Mouse (Mus musculus): ENCODE data around the gene Col15a1. TPM values are rescaled to one million over a fixed set of nuclear protein-coding genes. Genes with fewer than 3 reads are reported as not detected.

Gene Col15a1
- polyA plus RNA-seq, 1 experiment from 2014 or later = 28.6 TPM

DNA sequence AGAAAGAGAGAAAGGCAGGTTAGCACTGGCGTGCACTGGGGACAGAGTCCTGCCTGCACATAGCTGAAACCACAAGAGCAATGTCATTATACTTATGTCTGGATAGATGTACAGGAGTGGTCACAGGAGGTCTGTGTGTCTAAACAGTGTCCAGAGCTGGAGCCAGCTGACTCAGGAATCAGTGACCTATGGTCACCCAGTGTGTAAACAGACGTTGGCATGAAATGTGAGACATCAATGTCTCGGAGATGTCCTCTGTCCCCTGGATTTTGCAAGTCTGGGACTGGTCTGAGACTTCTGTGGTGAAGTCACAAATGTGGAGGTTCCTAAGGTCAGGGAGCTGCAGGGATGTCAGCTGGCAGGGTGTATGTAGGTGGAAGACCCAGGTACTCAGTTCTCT, 50.2 kb downstream of the Col15a1 start:
- no peak overlapping the region for H3K9ac ChIP-seq (ENCODE audit: low read length)
- WGBS = 55% methylated on average over 3 of the region's 3 CpGs
- no peak overlapping the region for H3K4me3 ChIP-seq (ENCODE audit: low read depth, low read length)
- H3K27ac ChIP-seq (replicated peaks) = no peak overlapping the region
- no peak for ATAC-seq (ENCODE audit: low FRiP score, low TSS enrichment)
- H3K4me1 ChIP-seq (replicated peaks; ENCODE audit: control insufficient read depth, insufficient read depth) = no peaks in the 10 kb centered on the region
- DNase-seq (ENCODE audit: low spot score) = no peak
- H3K9me3 ChIP-seq (ENCODE audit: control insufficient read depth, low read length) = no peaks in the 10 kb centered on the region
- H3K36me3 ChIP-seq (ENCODE audit: control insufficient read depth, insufficient read depth, low read length) = no peaks in the 10 kb centered on the region
- H3K4me2 ChIP-seq (replicated peaks; ENCODE audit: low read depth) = no peak overlapping the region
- TF ChIP-seq CTCF (IDR thresholded peaks at IDR 0.05; ENCODE audit: low read depth) = no peak
- no peak for TF ChIP-seq EP300 (optimal IDR thresholded peaks at IDR 0.05)
- H3K27me3 ChIP-seq (ENCODE audit: control insufficient read depth, insufficient read depth, low read length) = no peaks in the 10 kb centered on the region

DNA sequence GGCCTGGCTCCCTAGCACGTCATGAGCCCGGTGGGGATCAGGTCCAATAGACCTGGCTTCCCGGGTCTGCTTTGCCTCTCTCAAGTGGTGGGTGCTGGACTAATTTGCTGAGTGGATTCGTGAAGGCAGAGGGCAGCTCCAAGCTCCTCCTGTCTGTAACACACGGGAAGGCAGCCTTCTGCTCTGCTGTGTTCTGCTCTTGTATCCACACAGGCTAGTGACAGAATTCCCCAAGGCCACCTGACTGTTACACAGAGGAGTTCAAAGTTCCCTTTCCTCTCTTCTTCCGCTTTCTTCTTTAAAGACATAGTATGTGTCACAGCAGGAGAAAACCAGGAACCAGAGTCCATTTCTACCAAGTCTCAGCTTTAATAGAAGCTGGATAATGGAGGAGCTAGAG, 53.1 kb downstream of the Col15a1 start:
- Histone ChIP-seq H3K4me2 (replicated peaks; ENCODE audit: low read depth) (no peak overlapping the region), H3K27ac (replicated peaks) (no peak overlapping the region), H3K9ac (ENCODE audit: low read length) (no peak overlapping the region), H3K27me3 (ENCODE audit: control insufficient read depth, insufficient read depth, low read length) (no peaks in the 10 kb centered on the region), H3K9me3 (ENCODE audit: control insufficient read depth, low read length) (no peaks in the 10 kb centered on the region), H3K4me1 (replicated peaks; ENCODE audit: control insufficient read depth, insufficient read depth) (no peaks in the 10 kb centered on the region), H3K36me3 (ENCODE audit: control insufficient read depth, insufficient read depth, low read length) (no peaks in the 10 kb centered on the region), H3K4me3 (ENCODE audit: low read depth, low read length) (no peak overlapping the region)
- WGBS = 66% methylated on average over 6 of the region's 6 CpGs
- no peak for DNase-seq (ENCODE audit: low spot score)
- ATAC-seq (ENCODE audit: low FRiP score, low TSS enrichment) = no peak
- TF ChIP-seq EP300 (optimal IDR thresholded peaks at IDR 0.05) (no peak), CTCF (IDR thresholded peaks at IDR 0.05; ENCODE audit: low read depth) (peak; percentile 22; the same call in 1 of the 2 replicates)

DNA sequence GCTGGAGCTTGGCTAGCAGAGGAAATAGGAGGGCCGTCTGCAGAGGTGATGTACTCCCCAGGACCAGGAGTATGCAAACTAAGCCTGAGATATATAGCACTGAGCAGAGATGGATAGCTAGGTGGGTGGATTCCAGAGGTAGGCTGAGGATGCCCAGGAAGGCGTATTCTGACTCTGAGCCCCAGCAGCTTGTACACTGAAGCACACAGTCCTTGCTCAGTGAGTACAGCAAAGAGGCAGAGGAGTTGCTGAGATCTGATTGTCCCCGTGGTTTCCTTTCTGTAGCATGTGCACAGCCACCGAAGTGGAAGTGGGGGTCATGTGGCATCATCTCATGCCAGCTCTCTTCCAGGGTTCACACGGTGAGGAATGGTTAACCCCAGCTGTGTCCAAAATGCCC, 54.0 kb downstream of the Col15a1 start:
- ATAC-seq (ENCODE audit: low FRiP score, low TSS enrichment) (no peak), DNase-seq (ENCODE audit: low spot score) (no peak)
- no peak overlapping the region for H3K4me3 ChIP-seq (ENCODE audit: low read depth, low read length)
- no peak overlapping the region for H3K27ac ChIP-seq (replicated peaks)
- H3K4me1 ChIP-seq (replicated peaks; ENCODE audit: control insufficient read depth, insufficient read depth) = no peaks in the 10 kb centered on the region
- TF ChIP-seq CTCF (IDR thresholded peaks at IDR 0.05; ENCODE audit: low read depth) (no peak), EP300 (optimal IDR thresholded peaks at IDR 0.05) (no peak)
- H3K9me3 ChIP-seq (ENCODE audit: control insufficient read depth, low read length) = no peaks in the 10 kb centered on the region
- 67% methylated on average over 5 of the region's 5 CpGs for WGBS
- H3K4me2 ChIP-seq (replicated peaks; ENCODE audit: low read depth) = no peak overlapping the region
- no peaks in the 10 kb centered on the region for H3K36me3 ChIP-seq (ENCODE audit: control insufficient read depth, insufficient read depth, low read length)
- H3K9ac ChIP-seq (ENCODE audit: low read length) = no peak overlapping the region
- H3K27me3 ChIP-seq (ENCODE audit: control insufficient read depth, insufficient read depth, low read length) = no peaks in the 10 kb centered on the region

DNA sequence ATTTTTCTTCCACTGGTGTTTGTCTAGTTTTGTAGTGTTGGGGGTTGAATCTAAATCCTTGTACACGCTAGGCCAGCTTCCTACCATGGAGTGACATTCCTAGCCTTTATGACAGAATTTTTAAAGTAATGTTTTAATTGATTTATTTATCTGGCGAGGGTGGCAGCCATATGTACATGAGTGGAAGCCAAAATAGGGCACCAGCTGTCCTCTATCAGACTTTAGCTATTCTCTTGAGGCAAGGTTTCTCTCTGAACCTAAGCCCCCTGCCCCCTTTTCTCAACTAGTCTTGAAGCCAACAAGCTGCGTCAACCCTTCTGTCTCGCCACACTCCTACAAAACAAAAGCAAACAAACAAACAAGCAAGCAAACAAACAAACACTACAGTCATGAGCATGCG, 57.6 kb downstream of the Col15a1 start:
- TF ChIP-seq EP300 (optimal IDR thresholded peaks at IDR 0.05) (no peak), CTCF (IDR thresholded peaks at IDR 0.05; ENCODE audit: low read depth) (no peak)
- Histone ChIP-seq H3K27me3 (ENCODE audit: control insufficient read depth, insufficient read depth, low read length) (no peaks in the 10 kb centered on the region), H3K4me2 (replicated peaks; ENCODE audit: low read depth) (no peak overlapping the region), H3K4me1 (replicated peaks; ENCODE audit: control insufficient read depth, insufficient read depth) (no peaks in the 10 kb centered on the region), H3K27ac (replicated peaks) (no peak overlapping the region), H3K9me3 (ENCODE audit: control insufficient read depth, low read length) (no peaks in the 10 kb centered on the region), H3K4me3 (ENCODE audit: low read depth, low read length) (no peak overlapping the region), H3K36me3 (ENCODE audit: control insufficient read depth, insufficient read depth, low read length) (no peaks in the 10 kb centered on the region), H3K9ac (ENCODE audit: low read length) (no peak overlapping the region)
- DNase-seq (ENCODE audit: low spot score) (no peak), ATAC-seq (ENCODE audit: low FRiP score, low TSS enrichment) (no peak)
- WGBS = 78% methylated on average over 5 of the region's 5 CpGs

DNA sequence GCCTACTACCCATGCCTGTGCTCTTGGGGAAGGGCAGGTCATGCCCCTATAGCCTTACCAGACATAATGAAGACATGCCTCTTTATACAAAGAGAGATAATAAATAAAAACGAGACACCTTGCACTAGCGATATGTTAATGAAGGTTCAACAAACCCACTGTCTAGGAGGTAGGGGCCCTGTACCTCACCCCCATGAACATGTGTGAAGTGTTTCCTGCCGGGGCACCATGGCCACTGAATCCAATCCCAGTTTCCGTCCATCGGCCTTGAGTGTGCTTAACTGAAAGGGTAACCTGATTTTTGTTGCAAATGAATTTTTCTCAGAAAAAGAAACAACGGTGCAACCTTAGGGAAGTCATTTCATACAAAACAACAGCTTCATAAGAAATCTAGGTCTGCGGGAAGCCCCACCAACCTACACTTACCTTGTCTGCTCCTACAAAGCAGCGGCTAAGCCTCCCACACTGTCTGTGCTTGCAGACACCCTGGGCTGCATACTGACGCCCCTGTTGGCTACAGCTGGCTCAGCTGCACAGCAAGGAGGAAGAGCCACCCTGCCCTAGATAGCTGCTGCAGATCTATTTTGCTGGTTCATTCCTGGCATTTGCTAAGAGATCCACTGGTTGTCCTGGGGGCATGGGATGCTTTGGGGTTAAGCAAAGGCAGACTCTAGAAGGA, 64.6 kb downstream of the Col15a1 start:
- Histone ChIP-seq H3K27me3 (ENCODE audit: control insufficient read depth, insufficient read depth, low read length) (no peaks in the 10 kb centered on the region), H3K4me2 (replicated peaks; ENCODE audit: low read depth) (no peak overlapping the region), H3K9ac (ENCODE audit: low read length) (no peak overlapping the region), H3K9me3 (ENCODE audit: control insufficient read depth, low read length) (no peaks in the 10 kb centered on the region), H3K36me3 (ENCODE audit: control insufficient read depth, insufficient read depth, low read length) (no peaks in the 10 kb centered on the region), H3K4me3 (ENCODE audit: low read depth, low read length) (no peak overlapping the region), H3K27ac (replicated peaks) (no peak overlapping the region), H3K4me1 (replicated peaks; ENCODE audit: control insufficient read depth, insufficient read depth) (no peaks in the 10 kb centered on the region)
- 84% methylated on average over 9 of the region's 9 CpGs for WGBS
- DNase-seq (ENCODE audit: low spot score) (no peak), ATAC-seq (ENCODE audit: low FRiP score, low TSS enrichment) (no peak)
- TF ChIP-seq CTCF (IDR thresholded peaks at IDR 0.05; ENCODE audit: low read depth) (no peak), EP300 (optimal IDR thresholded peaks at IDR 0.05) (no peak)

DNA sequence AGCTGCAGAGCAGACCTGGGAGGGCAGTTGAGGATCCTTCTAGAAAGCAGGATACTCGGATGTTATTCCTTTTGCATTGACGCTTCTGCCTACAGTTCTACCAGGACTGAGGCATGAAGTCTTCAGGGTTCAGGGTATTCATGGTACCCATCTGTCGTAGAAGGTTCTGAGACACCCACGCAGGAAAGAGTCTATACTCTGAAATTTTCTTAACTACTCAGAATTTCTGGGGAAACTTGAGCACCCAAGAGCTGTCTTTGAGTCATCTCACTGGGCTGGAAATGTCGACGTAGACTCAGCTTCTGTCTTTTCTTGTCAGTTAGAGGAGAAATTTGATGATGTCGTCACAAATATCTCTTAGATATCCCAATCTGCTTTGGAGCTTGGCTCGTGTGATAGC, 65.8 kb downstream of the Col15a1 start:
- no peaks in the 10 kb centered on the region; the same call in 1 of the 2 replicates for H3K36me3 ChIP-seq (ENCODE audit: control insufficient read depth, insufficient read depth, low read length)
- no peak overlapping the region for H3K4me2 ChIP-seq (replicated peaks; ENCODE audit: low read depth)
- no peaks in the 10 kb centered on the region for H3K9me3 ChIP-seq (ENCODE audit: control insufficient read depth, low read length)
- WGBS = 83% methylated on average over 8 of the region's 8 CpGs
- no peaks in the 10 kb centered on the region for H3K4me1 ChIP-seq (replicated peaks; ENCODE audit: control insufficient read depth, insufficient read depth)
- no peaks in the 10 kb centered on the region for H3K27me3 ChIP-seq (ENCODE audit: control insufficient read depth, insufficient read depth, low read length)
- H3K9ac ChIP-seq (ENCODE audit: low read length) = no peak overlapping the region
- ATAC-seq (ENCODE audit: low FRiP score, low TSS enrichment) (no peak), DNase-seq (ENCODE audit: low spot score) (no peak)
- no peak overlapping the region for H3K4me3 ChIP-seq (ENCODE audit: low read depth, low read length)
- TF ChIP-seq EP300 (optimal IDR thresholded peaks at IDR 0.05) = no peak
- TF ChIP-seq CTCF (IDR thresholded peaks at IDR 0.05; ENCODE audit: low read depth) = no peak
- no peak overlapping the region for H3K27ac ChIP-seq (replicated peaks)
